Mouse (Mus musculus) mouse embryonic stem cell (cell line): Measurements from ENCODE around the gene Psmc1.

ENCODE experiments used
- in situ Hi-C, 2 experiments: fragments of 300-500 bp; cut with MboI; formaldehyde crosslinking; loops; 1 replicate in 1 of 2; 3 replicates in 1 of 2; pipeline ENCODE4 v1.14.3; 2019 to 2020; ENCODE audit warnings: low sequenced_read_pairs in 2 of 2, low pct_unique_long_range_greater_than_20kb in 1 of 2, mixed read lengths in 1 of 2; ENCODE audit not compliant: unreplicated experiment in 1 of 2

Psmc1 gene

GRCm38 (mm10) chr12:100115982-100116381 lies 6.0 kb downstream of the Psmc1 start:
- in situ Hi-C loops = no loop called here

- in situ Hi-C loops = no loop called here
Measured at GRCm38 (mm10) chr12:100122921-100123381, 13.0 kb downstream of the Psmc1 start.

GRCm38 (mm10) chr12:100123476-100123875 lies 13.5 kb downstream of the Psmc1 start:
- in situ Hi-C loops = no loop called here

GRCm38 (mm10) chr12:100124913-100125798 lies 15.2 kb downstream of the Psmc1 start:
- in situ Hi-C loops = no loop called here

GRCm38 (mm10) chr12:100126968-100127865 lies 17.3 kb downstream of the Psmc1 start:
- in situ Hi-C loops = no loop called here

GRCm38 (mm10) chr12:100127866-100128480 lies 18.0 kb downstream of the Psmc1 start:
- in situ Hi-C loops = no loop called here

GRCm38 (mm10) chr12:100128522-100128921 lies 18.6 kb downstream of the Psmc1 start:
- in situ Hi-C loops = no loop called here

GRCm38 (mm10) chr12:100128961-100129360 lies 19.0 kb downstream of the Psmc1 start:
- in situ Hi-C loops = no loop called here

GRCm38 (mm10) chr12:100131167-100131566 lies 21.2 kb downstream of the Psmc1 start:
- in situ Hi-C loops = no loop called here

GRCm38 (mm10) chr12:100131655-100132054 lies 21.7 kb downstream of the Psmc1 start:
- in situ Hi-C loops = no loop called here

GRCm38 (mm10) chr12:100134395-100134936 lies 24.5 kb downstream of the Psmc1 start:
- in situ Hi-C loops = no loop called here

GRCm38 (mm10) chr12:100135117-100135516 lies 25.2 kb downstream of the Psmc1 start:
- in situ Hi-C loops = no loop called here

GRCm38 (mm10) chr12:100142848-100143523 lies 33.0 kb downstream of the Psmc1 start:
- in situ Hi-C loops = no loop called here

- in situ Hi-C loops = no loop called here
Measured at GRCm38 (mm10) chr12:100143737-100144136, 33.8 kb downstream of the Psmc1 start.

- in situ Hi-C loops = no loop called here
Measured at GRCm38 (mm10) chr12:100144269-100144668, 34.3 kb downstream of the Psmc1 start.

GRCm38 (mm10) chr12:100152466-100152865 lies 42.5 kb downstream of the Psmc1 start:
- in situ Hi-C loops = loop anchor here in 1 of 2 experiments (25.0 kb wide), 1 partner anchor 685 kb away; no protein-coding TSS in a partner anchor

- in situ Hi-C loops = loop anchor here in 1 of 2 experiments (25.0 kb wide), 1 partner anchor 678 kb away; no protein-coding TSS in a partner anchor
Measured at GRCm38 (mm10) chr12:100159261-100159975, 49.5 kb downstream of the Psmc1 start, which contains the start of gene Nrde2. Nrde2 (minus strand) TSS chr12:100159653.
